Mouse (Mus musculus): ENCODE data around the gene Hddc3.

DNA sequence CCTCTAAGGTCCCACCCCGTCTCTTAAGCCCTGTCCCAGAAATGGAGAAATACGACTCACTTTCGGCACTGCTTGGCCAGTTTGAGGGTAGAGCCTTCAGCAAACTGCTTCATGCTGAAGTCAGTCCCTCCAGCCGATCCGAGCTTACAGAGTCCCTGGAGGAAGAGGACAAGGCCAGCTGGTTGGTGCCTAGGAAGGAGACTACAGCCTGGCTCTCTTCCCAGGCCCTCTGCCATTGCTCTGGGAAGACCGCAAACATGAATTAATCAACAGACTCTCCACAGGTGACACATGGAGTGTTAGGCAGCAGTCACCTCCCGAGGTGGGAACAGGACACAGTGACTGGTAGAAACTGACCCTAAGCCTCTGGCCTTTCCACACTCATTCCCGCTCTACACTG is 12.6 kb upstream of the Hddc3 start:
- TF ChIP-seq CTCF (IDR thresholded peaks at IDR 0.05), result no peak
- no peak for TF ChIP-seq POLR2A (IDR thresholded peaks at IDR 0.05; ENCODE audit: insufficient read depth, low read depth, low read length)
- no peak for TF ChIP-seq EP300 (IDR thresholded peaks at IDR 0.05; ENCODE audit: insufficient read depth, low read depth, low read length)

Data from heart, adult 2 months (tissue).